Comparison of ENCODE assay signal across 8 mouse cellular contexts in the genomic region with DNA sequence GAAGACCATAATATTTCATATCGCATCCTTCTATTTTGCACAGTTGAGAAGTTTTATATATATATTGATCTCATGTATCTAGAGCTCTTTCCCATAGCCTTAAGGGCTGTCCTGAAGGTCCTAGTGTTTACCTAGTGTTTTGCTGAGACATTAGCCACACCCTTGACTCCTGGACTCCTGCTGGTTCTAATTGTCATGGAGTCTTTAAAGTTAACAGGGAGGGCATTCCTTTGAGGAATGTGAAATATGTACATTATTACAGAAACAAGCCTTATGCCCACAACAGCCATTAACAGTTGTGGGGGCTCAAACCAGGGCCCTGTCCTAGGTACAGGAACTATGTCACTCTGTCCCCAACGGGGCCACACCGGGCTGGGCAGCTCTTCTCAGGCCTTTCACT. TPM values are rescaled to one million over a fixed set of nuclear protein-coding genes. Genes with fewer than 3 reads are reported as not detected.
"Had no signal": no experiment of that assay in that cellular context is flagged by ENCODE, and none has a peak within 500 bp of the region (broad histone marks: within the 10 kb centered on the region; RNA-seq: fewer than 3 reads in every experiment).

No protein-coding gene starts in this region.

- DNase-seq: lung, adult 18-20 months; lung, embryonic 14.5 days; lung, postnatal 10 days; right cerebral cortex, postnatal 14 days; right cerebral cortex, postnatal 4 days; thymus, adult 2 months; thymus, postnatal 25 days had no signal

RNA-seq across cellular contexts. Expression of gene Gpr135, which starts 59.5 kb away (rescaled TPM):
- total RNA-seq: monocyte, adult 5-6 weeks had no signal
